Mouse (Mus musculus) MEL (cell line): ENCODE measurements at regions not wholly inside any gene's neighbourhood (a gene's known extent, or its start where the extent isn't known, plus 50 kb on each side); places are given as distances from the start of the nearest gene placed in this dataset.

Experiments
- DNase-seq: peaks from one replicate; pipeline ENCODE4 v3.0.0; 2011; ENCODE audit warnings: low read depth, low spot score
- H3K27ac ChIP-seq: 2 replicates; pipeline ENCODE4 v1.5.1; 2012; ENCODE audit warnings: low read depth, mild to moderate bottlenecking, control low read depth, low read length, moderate library complexity; ENCODE audit not compliant: control insufficient read depth
- H3K27me3 ChIP-seq, 2 experiments: fragments of 150-350 bp in 1 of 2; sonication (generic) in 1 of 2; 2 replicates each; pipeline ENCODE4 v1.6.1; 2012; ENCODE audit warnings: low read length in 2 of 2, mild to moderate bottlenecking in 2 of 2, improper control_type of control experiment in 1 of 2, moderate library complexity in 1 of 2; ENCODE audit not compliant: insufficient read depth in 2 of 2, control insufficient read depth in 1 of 2
- H3K36me3 ChIP-seq, 2 experiments: 2 replicates each; pipeline ENCODE4 v1.6.1; 2012 to 2014; ENCODE audit warnings: low read length in 2 of 2, improper control_type of control experiment in 1 of 2, inconsistent platforms in 1 of 2, mild to moderate bottlenecking in 1 of 2; ENCODE audit not compliant: insufficient read depth in 2 of 2, control insufficient read depth in 1 of 2
- H3K4me1 ChIP-seq, 2 experiments: fragments of 150-350 bp in 1 of 2; sonication (generic) in 1 of 2; 2 replicates each; pipeline ENCODE4 v1.6.1; 2012; ENCODE audit warnings: low read length in 2 of 2, improper control_type of control experiment in 1 of 2, mild to moderate bottlenecking in 1 of 2; ENCODE audit not compliant: insufficient read depth in 2 of 2, control insufficient read depth in 1 of 2
- H3K4me3 ChIP-seq, 2 experiments: fragments of 150-350 bp in 1 of 2; sonication (generic) in 1 of 2; 2 replicates each; pipeline ENCODE4 v1.5.1; 2012; ENCODE audit warnings: low read depth in 2 of 2, low read length in 2 of 2, mild to moderate bottlenecking in 2 of 2, moderate library complexity in 2 of 2, control low read depth in 1 of 2, improper control_type of control experiment in 1 of 2; ENCODE audit not compliant: control insufficient read depth in 1 of 2, insufficient read depth in 1 of 2
- H3K79me2 ChIP-seq: 2 replicates; pipeline ENCODE4 v1.6.1; 2012; ENCODE audit warnings: mild to moderate bottlenecking, low read length, moderate library complexity; ENCODE audit not compliant: control insufficient read depth, poor library complexity, insufficient read depth
- H3K9ac ChIP-seq: 2 replicates; pipeline ENCODE4 v1.6.1; 2012; ENCODE audit warnings: low read depth, mild to moderate bottlenecking, control low read depth, low read length, moderate library complexity; ENCODE audit not compliant: control insufficient read depth, poor library complexity, severe bottlenecking
- H3K9me3 ChIP-seq: fragments of 150-350 bp; sonication (generic); replicated peaks from 2 replicates; pipeline ENCODE4 v1.6.1; 2012; ENCODE audit warnings: mild to moderate bottlenecking, low read length, improper control_type of control experiment, moderate library complexity; ENCODE audit not compliant: insufficient read depth
- CHD1 ChIP-seq: IDR thresholded peaks from 2 replicates; pipeline ENCODE4 v1.6.1; 2012; ENCODE audit warnings: low read depth, mild to moderate bottlenecking, inconsistent platforms, low read length, improper control_type of control experiment
- CHD2 ChIP-seq: IDR thresholded peaks from 2 replicates; pipeline ENCODE4 v1.6.1; 2011; ENCODE audit warnings: low read length, improper control_type of control experiment
- CTCF ChIP-seq, 3 experiments: IDR thresholded peaks in 2 of 3; conservative IDR thresholded peaks in 1 of 3; 2 replicates each; pipeline ENCODE4 v1.5.1; 2011 to 2012; ENCODE audit warnings: low read length in 3 of 3, low read depth in 2 of 3, mild to moderate bottlenecking in 2 of 3, improper control_type of control experiment in 1 of 3, inconsistent platforms in 1 of 3, mixed read lengths in 1 of 3, moderate library complexity in 1 of 3; ENCODE audit not compliant: control insufficient read depth in 1 of 3, insufficient read depth in 1 of 3, poor library complexity in 1 of 3, severe bottlenecking in 1 of 3
- ELF1 ChIP-seq: IDR thresholded peaks from 2 replicates; pipeline ENCODE4 v1.6.1; 2014; ENCODE audit warnings: low read depth, mild to moderate bottlenecking, inconsistent platforms, low read length, improper control_type of control experiment, moderate library complexity
- EP300 ChIP-seq, 2 experiments: IDR thresholded peaks; 2 replicates each; pipeline ENCODE4 v1.6.1; 2011; ENCODE audit warnings: improper control_type of control experiment in 2 of 2, low read length in 2 of 2, low read depth in 1 of 2, mild to moderate bottlenecking in 1 of 2
- JUND ChIP-seq: IDR thresholded peaks from 2 replicates; pipeline ENCODE4 v1.6.1; 2011; ENCODE audit warnings: low read depth, mild to moderate bottlenecking, improper control_type of control experiment, low read length
- KAT2A ChIP-seq: conservative IDR thresholded peaks from 2 replicates; pipeline ENCODE4 v1.6.1; 2012; ENCODE audit warnings: low read depth, low read length, improper control_type of control experiment, inconsistent platforms
- MAFK ChIP-seq: IDR thresholded peaks from 2 replicates; pipeline ENCODE4 v1.6.1; 2011; ENCODE audit warnings: low read depth, mild to moderate bottlenecking, low read length, improper control_type of control experiment, borderline replicate concordance
- MEF2A ChIP-seq: IDR thresholded peaks from 2 replicates; pipeline ENCODE4 v1.6.1; 2014; ENCODE audit warnings: low read depth, mild to moderate bottlenecking, inconsistent platforms, low read length, improper control_type of control experiment; ENCODE audit not compliant: poor library complexity, insufficient replicate concordance, severe bottlenecking; ENCODE audit errors: extremely low read depth
- MYB ChIP-seq: IDR thresholded peaks from 2 replicates; pipeline ENCODE4 v1.6.1; 2011; ENCODE audit warnings: mild to moderate bottlenecking, low read depth, low read length, improper control_type of control experiment
- MYC ChIP-seq: IDR thresholded peaks from 2 replicates; pipeline ENCODE4 v1.6.1; 2011; ENCODE audit warnings: low read depth, mild to moderate bottlenecking, low read length, improper control_type of control experiment, moderate library complexity
- NELFE ChIP-seq: IDR thresholded peaks from 2 replicates; pipeline ENCODE4 v1.6.1; 2011; ENCODE audit warnings: low read depth, low read length, improper control_type of control experiment
- POLR2A ChIP-seq, 2 experiments: IDR thresholded peaks; 2 replicates each; pipeline ENCODE4 v1.6.1; 2011 to 2012; ENCODE audit warnings: low read length in 2 of 2, mild to moderate bottlenecking in 2 of 2, control low read depth in 1 of 2, improper control_type of control experiment in 1 of 2, low read depth in 1 of 2, moderate library complexity in 1 of 2; ENCODE audit not compliant: control insufficient read depth in 1 of 2, insufficient read depth in 1 of 2, poor library complexity in 1 of 2
- POLR2AphosphoS5 ChIP-seq: IDR thresholded peaks from 2 replicates; pipeline ENCODE4 v1.6.1; 2012; ENCODE audit warnings: low read depth, borderline replicate concordance, mild to moderate bottlenecking, inconsistent platforms, low read length, moderate library complexity, mixed read lengths
- RAD21 ChIP-seq: IDR thresholded peaks from 2 replicates; pipeline ENCODE4 v1.6.1; 2011; ENCODE audit warnings: mild to moderate bottlenecking, low read depth, low read length, improper control_type of control experiment
- SIN3A ChIP-seq: IDR thresholded peaks from 2 replicates; pipeline ENCODE4 v1.6.1; 2012; ENCODE audit warnings: low read length, improper control_type of control experiment, inconsistent platforms
- SMC3 ChIP-seq: IDR thresholded peaks from 2 replicates; pipeline ENCODE4 v1.6.1; 2011; ENCODE audit warnings: low read depth, low read length, improper control_type of control experiment
- TAL1 ChIP-seq: IDR thresholded peaks from 2 replicates; pipeline ENCODE4 v1.6.1; 2012; ENCODE audit warnings: mild to moderate bottlenecking, inconsistent platforms, low read length, moderate library complexity, mixed read lengths
- TBP ChIP-seq: IDR thresholded peaks from 2 replicates; pipeline ENCODE4 v1.8.0; 2011; ENCODE audit warnings: low read depth, low read length, improper control_type of control experiment
- UBTF ChIP-seq: IDR thresholded peaks from 2 replicates; pipeline ENCODE4 v1.6.1; 2012; ENCODE audit warnings: low read depth, mild to moderate bottlenecking, inconsistent platforms, low read length, improper control_type of control experiment, moderate library complexity, borderline replicate concordance; ENCODE audit not compliant: insufficient read depth
- USF1 ChIP-seq: IDR thresholded peaks from 2 replicates; pipeline ENCODE4 v1.6.1; 2014; ENCODE audit warnings: low read depth, mild to moderate bottlenecking, inconsistent platforms, low read length, improper control_type of control experiment, moderate library complexity
- ZKSCAN1 ChIP-seq: IDR thresholded peaks from 2 replicates; pipeline ENCODE4 v1.6.1; 2012; ENCODE audit warnings: low read depth, mild to moderate bottlenecking, inconsistent platforms, low read length, improper control_type of control experiment, moderate library complexity
- ZMIZ1 ChIP-seq: IDR thresholded peaks from 2 replicates; pipeline ENCODE4 v1.6.1; 2012; ENCODE audit warnings: low read depth, mild to moderate bottlenecking, inconsistent platforms, low read length, improper control_type of control experiment, moderate library complexity

GRCm38 (mm10) chr17:76125260-76125659 lies 573.5 kb upstream of the Fam98a start:
- no peak for DNase-seq
- no peaks in the 10 kb centered on the region for H3K36me3 ChIP-seq
- TF ChIP-seq JUND (no peak), SIN3A (no peak), MEF2A (no peak), UBTF (no peak), ELF1 (no peak), USF1 (no peak), EP300 (IDR thresholded peaks at IDR 0.05; ENCODE audit: low read depth in 1 of 2, low read length in 2 of 2) (no peak), MYC (no peak), ZKSCAN1 (no peak), POLR2A (IDR thresholded peaks at IDR 0.05; ENCODE audit: control insufficient read depth in 1 of 2, insufficient read depth in 1 of 2, low read depth in 1 of 2, low read length in 2 of 2, poor library complexity in 1 of 2) (no peak), SMC3 (no peak), NELFE (no peak), MAFK (no peak)
- H3K79me2 ChIP-seq, result no peaks in the 10 kb centered on the region
- no peaks in the 10 kb centered on the region for H3K4me1 ChIP-seq
- H3K27ac ChIP-seq, result no peak overlapping the region
- no peak overlapping the region for H3K9ac ChIP-seq
- H3K4me3 ChIP-seq, result no peak overlapping the region
- H3K27me3 ChIP-seq, result no peaks in the 10 kb centered on the region
- H3K9me3 ChIP-seq, result no peaks in the 10 kb centered on the region

GRCm38 (mm10) chr17:76111315-76112195 lies 559.8 kb upstream of the Fam98a start:
- no peak for DNase-seq

More at GRCm38 (mm10) chr17:76111315-76112195, 559.8 kb upstream of the Fam98a start:
- TF ChIP-seq POLR2AphosphoS5 (no peak), ZMIZ1 (no peak), TAL1 (no peak), EP300 (IDR thresholded peaks at IDR 0.05; ENCODE audit: low read depth in 1 of 2, low read length in 2 of 2) (no peak), MAFK (no peak), TBP (no peak), RAD21 (no peak), CHD2 (no peak), MYC (no peak), KAT2A (no peak), NELFE (no peak), ELF1 (no peak), CHD1 (no peak), CTCF (IDR thresholded peaks at IDR 0.05 in 2 of 3, conservative IDR thresholded peaks at IDR 0.05 in 1 of 3; ENCODE audit: control insufficient read depth in 1 of 3, insufficient read depth in 1 of 3, low read depth in 2 of 3, low read length in 3 of 3, poor library complexity in 1 of 3, severe bottlenecking in 1 of 3) (no peak), JUND (no peak), MYB (no peak)
- H3K9ac ChIP-seq, result no peak overlapping the region
- no peaks in the 10 kb centered on the region for H3K36me3 ChIP-seq
- H3K4me1 ChIP-seq, result no peaks in the 10 kb centered on the region
- H3K27ac ChIP-seq, result no peak overlapping the region
- no peaks in the 10 kb centered on the region for H3K9me3 ChIP-seq
- no peak overlapping the region for H3K4me3 ChIP-seq
- no peaks in the 10 kb centered on the region for H3K79me2 ChIP-seq
- H3K27me3 ChIP-seq, result no peaks in the 10 kb centered on the region
